Mouse (Mus musculus): ENCODE data around the gene Psmc3ip.

DNA sequence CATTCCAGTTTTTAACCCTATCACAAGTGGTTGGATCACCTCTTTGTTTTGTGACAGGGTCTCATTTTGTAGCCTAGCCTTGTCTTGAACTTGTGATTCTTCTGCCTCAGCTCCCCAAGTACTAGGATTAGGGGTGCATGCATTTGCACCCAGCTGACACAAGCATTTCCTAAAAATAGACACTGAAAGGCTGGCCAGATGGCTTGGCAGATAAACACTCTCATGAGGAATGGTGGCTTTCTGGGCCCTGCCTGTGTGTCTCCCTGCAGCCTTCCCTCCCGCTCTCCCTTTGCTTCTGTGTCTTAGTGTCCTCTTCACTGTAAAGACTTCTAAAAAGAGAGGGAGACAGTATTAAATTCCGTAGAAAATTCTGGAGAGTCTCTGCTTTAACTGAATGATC lies 36.0 kb upstream of the Psmc3ip start:
- TF ChIP-seq CTCF (IDR thresholded peaks at IDR 0.05; ENCODE audit: borderline replicate concordance, insufficient read depth, low read length) (no peak), POLR2A (IDR thresholded peaks at IDR 0.05; ENCODE audit: low read depth, low read length) (no peak)
